Mouse (Mus musculus) limb, embryonic 11.5 days (tissue): Measurements from ENCODE around the gene Myd88. TPM values are rescaled to one million over a fixed set of nuclear protein-coding genes. Genes with fewer than 3 reads are reported as not detected.
"Not testable (repeated sequence)": the region's sequence is repeated elsewhere in the genome, so short reads cannot be mapped to it uniquely, and the experiment has no call there.

Experiments used
- ATAC-seq: fragments of 200-750 bp; cut with Nextera tagmentation; 2 replicates; pipeline ENCODE4 v1.8.0; 2017; ENCODE audit warnings: low read depth; ENCODE audit not compliant: insufficient number of reproducible peaks, low FRiP score, low TSS enrichment
- DNase-seq: peaks from one replicate; pipeline ENCODE4 v3.0.0-alpha.2; 2015; ENCODE audit warnings: low spot score
- H3K27ac ChIP-seq: fragments of 300-500 bp; sonication (generic); replicated peaks from 2 replicates; pipeline ENCODE4 v1.5.1; 2014; ENCODE audit warnings: low read depth, mild to moderate bottlenecking, low read length
- H3K27me3 ChIP-seq: fragments of 300-500 bp; sonication (generic); 2 replicates; pipeline ENCODE4 v1.6.1; 2014; ENCODE audit warnings: mild to moderate bottlenecking, low read length, mixed read lengths; ENCODE audit not compliant: control insufficient read depth, insufficient read depth
- H3K36me3 ChIP-seq: fragments of 300-500 bp; sonication (generic); 2 replicates; pipeline ENCODE4 v1.6.1; 2014; ENCODE audit warnings: mild to moderate bottlenecking, low read length, moderate library complexity, mixed read lengths; ENCODE audit not compliant: control insufficient read depth, insufficient read depth
- H3K4me1 ChIP-seq: fragments of 300-500 bp; sonication (generic); 2 replicates; pipeline ENCODE4 v1.6.1; 2014; ENCODE audit warnings: low read length, mixed read lengths; ENCODE audit not compliant: control insufficient read depth, insufficient read depth
- H3K4me2 ChIP-seq: fragments of 300-500 bp; sonication (generic); 2 replicates; pipeline ENCODE4 v1.6.1; 2014; ENCODE audit warnings: low read depth, mild to moderate bottlenecking, moderate library complexity; ENCODE audit not compliant: severe bottlenecking
- H3K4me3 ChIP-seq: fragments of 300-500 bp; sonication (generic); 2 replicates; pipeline ENCODE4 v1.5.1; 2014; ENCODE audit warnings: low read depth, low read length
- H3K9ac ChIP-seq: fragments of 300-500 bp; sonication (generic); 2 replicates; pipeline ENCODE4 v1.6.1; 2014; ENCODE audit warnings: mild to moderate bottlenecking, low read length
- H3K9me3 ChIP-seq: fragments of 300-500 bp; sonication (generic); 2 replicates; pipeline ENCODE4 v1.6.1; 2016; ENCODE audit warnings: low read length; ENCODE audit not compliant: control insufficient read depth
- WGBS: fragments of 180-500 bp; shearing (Covaris S2); extraction: QIAGEN DNeasy Blood & Tissue Kit; methylation state at CpG from one replicate; pipeline ENCODE4 v1.1.7; 2014; 5-methylcytosine and 5-hydroxymethylcytosine counted together
- polyA plus RNA-seq: library from polyadenylated mRNA; unstranded; fragments of >200 nt; fragmentation: Nextera tagmentation; extraction: Ambion mirVana; gene quantifications from 2 replicates; pipeline ENCODE4 v1.2.1, GENCODE M21; 2014

Gene Myd88
- polyA plus RNA-seq, 1 experiment from 2014 or later = 10.6 TPM

GRCm38 (mm10) chr9:119370770-119371169 is 29.6 kb upstream of the Myd88 start:
- not testable (repeated sequence) for DNase-seq, H3K4me3 ChIP-seq, H3K36me3 ChIP-seq, H3K4me1 ChIP-seq, H3K27me3 ChIP-seq, ATAC-seq, H3K9me3 ChIP-seq, H3K9ac ChIP-seq, H3K4me2 ChIP-seq, H3K27ac ChIP-seq
- 74% methylated on average over 4 of the region's 4 CpGs for WGBS

DNA sequence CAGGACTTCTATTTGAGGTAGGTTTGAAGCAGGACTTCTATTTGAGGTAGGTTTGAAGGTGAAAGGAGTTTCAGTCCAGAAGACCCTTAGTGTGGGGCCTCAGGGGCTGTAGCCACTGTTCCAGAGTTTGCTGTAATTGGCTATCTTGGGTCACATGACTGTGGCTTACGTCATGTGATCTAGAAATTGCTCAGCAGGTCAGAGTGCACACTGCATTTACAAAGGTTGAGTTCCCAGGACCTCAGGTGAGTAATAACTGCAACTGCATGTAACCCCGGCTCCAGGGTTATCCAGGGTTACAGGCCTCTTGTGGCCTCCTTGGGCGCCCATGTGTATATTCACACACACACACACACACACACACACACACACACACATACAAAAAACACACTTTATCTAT is 27.2 kb upstream of the Myd88 start:
- no peak for ATAC-seq
- H3K4me2 ChIP-seq = no peak overlapping the region
- no peak overlapping the region for H3K27ac ChIP-seq
- H3K4me3 ChIP-seq = no peak overlapping the region
- no peaks in the 10 kb centered on the region for H3K9me3 ChIP-seq
- 95% methylated on average over 3 of the region's 3 CpGs for WGBS
- H3K9ac ChIP-seq = no peak overlapping the region
- H3K36me3 ChIP-seq = no peaks in the 10 kb centered on the region
- H3K27me3 ChIP-seq = no peaks in the 10 kb centered on the region
- no peak for DNase-seq
- H3K4me1 ChIP-seq = no peaks in the 10 kb centered on the region

DNA sequence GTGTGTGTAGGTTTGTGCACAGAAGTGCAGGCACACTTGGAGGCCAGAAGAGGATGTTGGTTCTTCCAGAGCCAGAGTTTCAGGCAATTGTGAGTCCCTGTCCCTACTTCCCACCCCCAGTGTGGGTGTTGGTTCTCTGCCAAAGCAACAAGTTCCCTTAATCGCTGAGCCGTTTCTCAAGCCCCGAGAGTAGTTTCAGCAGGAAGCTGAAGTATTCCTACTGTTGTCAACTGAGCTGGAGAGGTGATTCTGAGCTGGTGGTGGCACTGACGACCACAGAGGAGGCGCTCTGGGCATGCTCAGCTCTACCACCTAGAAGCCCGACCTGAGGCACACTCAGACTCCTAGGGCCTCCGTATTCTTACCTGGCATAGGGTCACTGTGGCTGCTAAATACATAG is 24.1 kb upstream of the Myd88 start, which contains the start of gene Slc22a14:
Gene Slc22a14 (minus strand): TSS at position 270 of the 400 bp plus-strand sequence.
- Histone ChIP-seq H3K27ac (no peak within 1 kb of the TSS), H3K4me2 (no peak within 1 kb of the TSS), H3K9ac (no peak within 1 kb of the TSS), H3K4me3 (no peak within 1 kb of the TSS), H3K9me3 (no peaks in the 10 kb centered on the region), H3K27me3 (no peaks in the 10 kb centered on the region), H3K36me3 (no peaks in the 10 kb centered on the region), H3K4me1 (no peaks in the 10 kb centered on the region)
- WGBS = 85% methylated on average over 7 of the region's 7 CpGs
- DNase-seq (no peak), ATAC-seq (no peak)

- Histone ChIP-seq H3K36me3 (no peaks in the 10 kb centered on the region), H3K9ac (no peak overlapping the region), H3K4me2 (no peak overlapping the region), H3K4me3 (no peak overlapping the region), H3K27me3 (no peaks in the 10 kb centered on the region), H3K4me1 (no peaks in the 10 kb centered on the region), H3K27ac (no peak overlapping the region), H3K9me3 (no peaks in the 10 kb centered on the region)
- WGBS = 90% methylated on average over 12 of the region's 12 CpGs
- ATAC-seq = no peak
- no peak for DNase-seq
Observed at GRCm38 (mm10) chr9:119363229-119363628, 22.0 kb upstream of the Myd88 start.

DNA sequence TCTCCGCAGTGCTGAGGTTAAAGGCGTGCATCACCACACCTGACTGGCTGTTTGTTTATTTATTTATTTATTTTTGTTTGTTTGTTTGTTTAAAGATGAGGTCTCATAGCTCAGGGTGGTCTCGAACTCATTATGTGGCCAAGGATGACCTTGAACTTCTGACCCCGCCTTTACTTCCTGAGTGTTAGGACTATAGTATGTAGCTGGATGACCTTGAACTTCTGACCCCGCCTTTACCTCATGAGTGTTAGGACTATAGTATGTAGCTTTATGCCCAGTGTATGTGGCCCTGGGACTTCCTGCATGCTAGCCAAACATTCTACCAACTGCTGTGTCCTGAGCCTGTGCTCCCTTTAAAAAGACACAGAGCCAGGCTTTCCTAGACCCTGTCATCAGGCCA is 20.2 kb upstream of the Myd88 start:
- Histone ChIP-seq H3K4me1 (no peaks in the 10 kb centered on the region), H3K36me3 (no peaks in the 10 kb centered on the region), H3K27ac (no peak overlapping the region), H3K9me3 (no peaks in the 10 kb centered on the region), H3K4me3 (no peak overlapping the region), H3K27me3 (no peaks in the 10 kb centered on the region), H3K4me2 (no peak overlapping the region), H3K9ac (no peak overlapping the region)
- ATAC-seq (no peak), DNase-seq (no peak)
- 91% methylated on average over 5 of the region's 5 CpGs for WGBS

- H3K4me3 ChIP-seq = peak overlapping the region; percentile 70
- H3K27me3 ChIP-seq = no peaks in the 10 kb centered on the region
- no peaks in the 10 kb centered on the region for H3K36me3 ChIP-seq
- H3K4me1 ChIP-seq = no peaks in the 10 kb centered on the region
- H3K27ac ChIP-seq = no peak overlapping the region
- H3K4me2 ChIP-seq = peak overlapping the region; percentile 81
- WGBS = 46% methylated on average over 9 of the region's 9 CpGs
- no peaks in the 10 kb centered on the region for H3K9me3 ChIP-seq
- peak; percentile 30 for DNase-seq
- ATAC-seq = no peak
- peak overlapping the region; percentile 80 for H3K9ac ChIP-seq
Observed at GRCm38 (mm10) chr9:119358058-119358429, 16.8 kb upstream of the Myd88 start.

DNA sequence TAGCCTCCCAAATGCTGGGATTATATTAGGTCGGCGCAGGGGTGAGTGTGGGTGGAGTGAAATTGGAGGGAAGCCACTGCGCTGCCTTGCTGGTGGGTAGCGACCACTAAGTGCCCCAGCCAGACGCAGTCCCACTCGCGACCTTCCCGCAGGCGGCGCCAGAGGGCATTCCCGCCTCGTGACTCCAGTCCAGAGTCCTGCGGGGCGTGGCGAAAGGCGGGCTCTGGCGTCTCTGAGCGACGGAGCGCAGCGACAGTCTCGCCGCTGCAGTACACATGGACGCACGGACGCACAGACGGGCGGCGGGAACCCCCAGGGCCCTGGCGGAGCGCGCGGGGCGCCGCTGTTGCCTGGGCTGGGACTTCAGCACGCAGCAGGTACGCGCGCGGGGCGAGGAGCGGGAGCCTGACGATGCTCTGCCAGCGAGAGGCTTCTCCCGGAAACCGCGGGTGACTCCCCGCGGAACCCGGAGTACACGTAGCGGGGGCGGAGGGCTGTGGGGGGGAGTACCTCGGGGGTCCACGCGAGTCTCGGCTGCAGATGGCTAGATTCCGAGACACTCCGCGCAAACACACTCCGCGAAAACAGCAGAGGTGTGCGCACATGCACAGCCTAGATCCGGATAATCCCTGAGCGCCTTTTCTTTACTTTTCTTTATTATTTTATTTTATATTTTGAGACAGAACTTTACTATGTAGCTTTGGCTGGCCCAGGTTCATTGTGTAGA is 16.3 kb upstream of the Myd88 start, which contains the start of gene Xylb:
Gene Xylb (plus strand): TSS at position 51 of the 727 bp plus-strand sequence.
- peak within 1 kb of the TSS; percentile 80 for H3K9ac ChIP-seq
- peak within 1 kb of the TSS; percentile 70 for H3K4me3 ChIP-seq
- no peak within 1 kb of the TSS for H3K27ac ChIP-seq
- H3K36me3 ChIP-seq = no peaks in the 10 kb centered on the region
- H3K4me2 ChIP-seq = peak within 1 kb of the TSS; percentile 81
- DNase-seq (peak; percentile 95), ATAC-seq (peak; percentile 78)
- H3K4me1 ChIP-seq = no peaks in the 10 kb centered on the region
- no peaks in the 10 kb centered on the region for H3K9me3 ChIP-seq
- no peaks in the 10 kb centered on the region for H3K27me3 ChIP-seq
- WGBS = 3% methylated on average over 63 of the region's 65 CpGs

DNA sequence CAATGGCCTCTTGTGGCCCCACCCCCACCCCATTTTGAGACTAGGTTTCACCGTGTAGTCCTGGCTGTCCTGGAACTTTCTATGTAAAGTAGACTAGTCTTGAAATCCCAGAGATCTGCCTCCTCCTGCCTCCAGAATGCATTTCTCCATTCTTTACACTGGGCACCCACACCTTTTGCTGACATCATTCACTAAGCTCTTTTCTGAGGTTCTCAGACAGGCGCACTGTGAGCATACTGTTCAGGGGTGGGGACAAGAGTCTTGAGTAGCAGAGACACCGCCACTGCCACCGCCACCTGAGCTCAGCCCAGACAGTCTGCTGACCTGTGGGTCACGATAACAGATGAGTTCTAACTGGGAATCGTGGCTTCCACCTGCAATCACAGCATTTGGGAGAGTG is 14.7 kb upstream of the Myd88 start:
- Histone ChIP-seq H3K4me3 (no peak overlapping the region), H3K9ac (no peak overlapping the region), H3K36me3 (no peaks in the 10 kb centered on the region; the same call in 1 of the 2 replicates), H3K4me1 (no peaks in the 10 kb centered on the region), H3K9me3 (no peaks in the 10 kb centered on the region), H3K4me2 (no peak overlapping the region), H3K27me3 (no peaks in the 10 kb centered on the region), H3K27ac (no peak overlapping the region)
- WGBS = 77% methylated on average over 6 of the region's 6 CpGs
- no peak for DNase-seq
- ATAC-seq = no peak

- WGBS = 83% methylated on average over 6 of the region's 6 CpGs
- H3K9me3 ChIP-seq = no peaks in the 10 kb centered on the region
- H3K9ac ChIP-seq = no peak overlapping the region
- DNase-seq (no peak), ATAC-seq (no peak)
- H3K4me3 ChIP-seq = no peak overlapping the region
- H3K27me3 ChIP-seq = no peaks in the 10 kb centered on the region
- no peak overlapping the region for H3K27ac ChIP-seq
- H3K4me1 ChIP-seq = no peaks in the 10 kb centered on the region
- H3K36me3 ChIP-seq = peaks cover 2% of the 10 kb centered on the region; the same call in 1 of the 2 replicates
- no peak overlapping the region for H3K4me2 ChIP-seq
Observed at GRCm38 (mm10) chr9:119353926-119354325, 12.7 kb upstream of the Myd88 start.
